21 mouse cellular contexts compared by ENCODE assay signal in the genomic region with DNA sequence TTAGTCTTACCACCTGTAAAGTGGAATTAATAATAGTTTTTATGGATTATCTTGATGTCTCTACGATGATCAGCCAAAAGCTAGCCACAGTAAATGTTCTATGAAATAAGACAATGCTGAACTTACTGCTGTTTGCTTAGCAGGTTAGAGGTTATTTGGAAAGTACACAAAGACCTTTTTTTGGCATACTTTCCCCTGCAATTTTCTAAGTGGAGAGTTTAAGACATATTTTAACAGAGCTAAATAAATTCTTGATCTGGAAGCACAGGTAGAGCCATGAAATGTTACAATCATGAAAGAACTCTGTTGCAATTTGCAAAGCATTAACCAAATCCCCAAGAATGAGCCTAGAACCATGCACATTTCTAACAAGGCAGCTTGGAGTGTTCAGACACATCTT.
"Had no signal": no experiment of that assay in that cellular context is flagged by ENCODE, and none has a peak within 500 bp of the region (broad histone marks: within the 10 kb centered on the region; RNA-seq: fewer than 3 reads in every experiment).

No protein-coding gene starts in this region.

- H3K4me1 ChIP-seq: heart, embryonic 13.5 days; heart, embryonic 15.5 days; limb, embryonic 15.5 days; liver, embryonic 12.5 days had no signal

- DNase-seq: gastrocnemius, postnatal 14 days; gastrocnemius, postnatal 36 days; heart, adult 2 months; heart, postnatal 14 days; heart, postnatal 36 days; layer of hippocampus, adult 9-11 months; layer of hippocampus, postnatal 36 days; left cerebral cortex, postnatal 4 days; lung, adult 18-20 months had no signal

- ATAC-seq: forebrain, embryonic 16.5 days; hindbrain, postnatal 0 days; intestine, embryonic 16.5 days; liver, embryonic 12.5 days had no signal

- H3K9ac ChIP-seq: heart, embryonic 13.5 days; heart, embryonic 15.5 days; hindbrain, embryonic 13.5 days; hindbrain, embryonic 15.5 days; limb, embryonic 13.5 days; limb, embryonic 15.5 days; liver, embryonic 12.5 days; liver, embryonic 14.5 days had no signal

- H3K27me3 ChIP-seq: heart, embryonic 13.5 days; heart, embryonic 15.5 days; hindbrain, embryonic 13.5 days; hindbrain, embryonic 15.5 days; limb, embryonic 13.5 days; limb, embryonic 15.5 days; liver, embryonic 12.5 days had no signal

- H3K4me3 ChIP-seq: heart, adult 2 months; heart, embryonic 13.5 days; heart, embryonic 15.5 days; hindbrain, embryonic 13.5 days; hindbrain, embryonic 15.5 days; limb, embryonic 13.5 days; limb, embryonic 15.5 days; liver, embryonic 12.5 days had no signal

- H3K27ac ChIP-seq: heart, adult 2 months; heart, embryonic 13.5 days; heart, embryonic 15.5 days; hindbrain, embryonic 13.5 days; hindbrain, embryonic 15.5 days; hindbrain, postnatal 0 days; limb, embryonic 13.5 days; limb, embryonic 15.5 days; liver, embryonic 12.5 days; liver, embryonic 14.5 days had no signal

- H3K36me3 ChIP-seq: heart, embryonic 13.5 days; heart, embryonic 15.5 days; hindbrain, embryonic 13.5 days; hindbrain, embryonic 15.5 days; limb, embryonic 13.5 days; limb, embryonic 15.5 days; liver, embryonic 12.5 days had no signal

- H3K9me3 ChIP-seq: heart, embryonic 13.5 days; heart, embryonic 15.5 days; hindbrain, embryonic 13.5 days; hindbrain, embryonic 15.5 days; limb, embryonic 13.5 days; limb, embryonic 15.5 days; liver, embryonic 12.5 days had no signal

- H3K4me2 ChIP-seq: heart, embryonic 11.5 days; heart, embryonic 13.5 days; heart, embryonic 15.5 days; hindbrain, embryonic 13.5 days; hindbrain, embryonic 15.5 days; limb, embryonic 13.5 days; limb, embryonic 15.5 days; liver, embryonic 12.5 days had no signal
